Mouse (Mus musculus) ES-Bruce4 (cell line): ENCODE results near the gene Swap70.

Source experiments
- CTCF ChIP-seq: IDR thresholded peaks from one replicate; pipeline ENCODE4 v1.8.1; 2011; ENCODE audit warnings: low read depth, low read length
- EP300 ChIP-seq: IDR thresholded peaks from 2 replicates; pipeline ENCODE4 v1.6.1; 2011; ENCODE audit warnings: low read depth, low read length; ENCODE audit not compliant: insufficient read depth
- POLR2A ChIP-seq: IDR thresholded peaks from one replicate; pipeline ENCODE4 v1.8.1; 2011; ENCODE audit warnings: low read length; ENCODE audit not compliant: insufficient read depth

DNA sequence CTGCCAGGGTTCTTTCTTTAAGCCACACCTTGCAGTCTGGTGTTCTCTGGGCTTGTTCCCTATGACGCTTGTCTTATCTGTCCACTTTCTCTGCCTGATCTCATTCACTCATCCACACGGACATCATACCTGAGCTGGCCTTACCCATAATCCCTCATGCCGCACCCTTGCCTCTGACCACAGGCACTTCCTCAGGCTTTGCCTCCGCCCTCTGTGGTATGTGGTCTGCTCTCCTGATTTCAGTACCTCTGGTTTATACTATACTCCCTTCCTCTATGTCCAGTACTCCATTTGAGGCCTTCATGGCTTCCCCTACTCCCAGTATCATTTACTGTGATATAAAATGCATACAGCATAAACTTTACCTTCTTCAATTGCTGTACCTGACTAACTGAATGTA lies 17.3 kb upstream of the Swap70 start:
- no peak for TF ChIP-seq CTCF
- TF ChIP-seq EP300: no peak
- TF ChIP-seq POLR2A: no peak
